ENCODE assay signal across 9 mouse cellular contexts in the genomic region with DNA sequence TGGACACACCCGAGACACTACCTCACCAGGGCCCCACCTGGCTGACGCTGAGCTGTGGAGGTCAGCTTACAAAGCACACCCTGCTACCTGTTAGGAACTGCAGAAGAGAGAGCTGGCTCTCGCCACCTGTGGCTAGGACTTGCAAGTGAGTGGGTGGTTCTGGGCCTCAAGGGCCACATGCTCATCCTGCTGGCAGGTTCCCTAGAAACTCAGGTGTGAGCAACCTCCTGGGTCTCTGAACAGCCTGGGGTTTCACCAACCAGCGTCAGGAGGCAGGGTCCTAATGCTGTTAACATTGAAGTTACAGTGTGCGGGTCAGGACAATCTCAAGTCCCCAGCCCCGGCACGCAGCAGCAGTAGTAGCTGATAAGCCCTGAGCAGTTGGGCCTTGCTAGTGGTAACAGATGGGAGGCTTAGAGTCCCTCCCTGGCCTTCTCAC. TPM values are rescaled to one million over a fixed set of nuclear protein-coding genes. Genes with fewer than 3 reads are reported as not detected.
A peak's percentile ranks its signal among the peaks of the same experiment; 100 is the strongest.
DNase-seq lines count a peak whose midpoint lies in the region; ATAC-seq and TF ChIP-seq lines count a peak whose summit lies in the region.
"Had no signal": no experiment of that assay in that cellular context is flagged by ENCODE, and none has a peak within 500 bp of the region (broad histone marks: within the 10 kb centered on the region; RNA-seq: fewer than 3 reads in every experiment).

No protein-coding gene starts in this region.

- no peaks in the 10 kb centered on the region for H3K27me3 ChIP-seq in heart, embryonic 15.5 days
- no peaks in the 10 kb centered on the region for H3K27me3 ChIP-seq in liver, embryonic 15.5 days
- no peaks in the 10 kb centered on the region for H3K27me3 ChIP-seq in forebrain, postnatal 0 days (ENCODE audit: insufficient read depth, low read length)

- peak overlapping the region; percentile 24; the same call in 1 of the 2 replicates for H3K27ac ChIP-seq in heart, embryonic 15.5 days
- H3K27ac ChIP-seq in liver, embryonic 15.5 days (replicated peaks): peak overlapping the region; percentile 99
- H3K27ac ChIP-seq in forebrain, postnatal 0 days (ENCODE audit: low read depth, low read length): no peak overlapping the region
- H3K27ac ChIP-seq: hindbrain, embryonic 10.5 days had no signal

- WGBS in heart, embryonic 15.5 days: 42% methylated on average over 7 of the region's 7 CpGs
- 16% methylated on average over 7 of the region's 7 CpGs for WGBS in liver, embryonic 15.5 days (ENCODE audit: insufficient replicate concordance)
- 81% methylated on average over 7 of the region's 7 CpGs for WGBS in forebrain, postnatal 0 days

- no peak overlapping the region for H3K9ac ChIP-seq in heart, embryonic 15.5 days
- H3K9ac ChIP-seq in liver, embryonic 15.5 days: peak overlapping the region; percentile 71
- no peak overlapping the region for H3K9ac ChIP-seq in forebrain, postnatal 0 days

- H3K36me3 ChIP-seq in heart, embryonic 15.5 days: no peaks in the 10 kb centered on the region
- no peaks in the 10 kb centered on the region for H3K36me3 ChIP-seq in liver, embryonic 15.5 days (replicated peaks)
- no peaks in the 10 kb centered on the region for H3K36me3 ChIP-seq in forebrain, postnatal 0 days (ENCODE audit: insufficient read depth)
- H3K36me3 ChIP-seq: hindbrain, embryonic 10.5 days had no signal

- peaks cover 69% of the 10 kb centered on the region for H3K4me1 ChIP-seq in heart, embryonic 15.5 days (replicated peaks)
- peaks cover 98% of the 10 kb centered on the region for H3K4me1 ChIP-seq in liver, embryonic 15.5 days (replicated peaks)
- no peaks in the 10 kb centered on the region for H3K4me1 ChIP-seq in forebrain, postnatal 0 days (ENCODE audit: insufficient read depth)

- DNase-seq in heart, adult 18-20 months: no peak
- peak; percentile 46 for DNase-seq in A20 (ENCODE audit: low read depth, low spot score)
- DNase-seq in c-Kit-positive CD71-positive TER-119-positive erythroid progenitor cells, embryonic 14.5 days (ENCODE audit: low spot score): peak; percentile 89
- DNase-seq in cerebellum, adult 9-11 months: no peak
- no peak for DNase-seq in left cerebral cortex, adult 11 months (ENCODE audit: low spot score)
- DNase-seq in forebrain, postnatal 0 days: no peak

- no peak for ATAC-seq in heart, embryonic 15.5 days (replicated peaks; ENCODE audit: insufficient number of reproducible peaks, insufficient read depth, low FRiP score, low read depth)
- peak; percentile 87 for ATAC-seq in liver, embryonic 15.5 days (ENCODE audit: insufficient read depth)
- no peak for ATAC-seq in forebrain, postnatal 0 days

- TF ChIP-seq CTCF in forebrain, postnatal 0 days (IDR thresholded peaks at IDR 0.05; ENCODE audit: low read depth): no peak

- H3K9me3 ChIP-seq in heart, embryonic 15.5 days (replicated peaks): no peaks in the 10 kb centered on the region
- H3K9me3 ChIP-seq in liver, embryonic 15.5 days (replicated peaks): no peaks in the 10 kb centered on the region
- no peaks in the 10 kb centered on the region for H3K9me3 ChIP-seq in forebrain, postnatal 0 days (ENCODE audit: low read length)
- H3K9me3 ChIP-seq: hindbrain, embryonic 10.5 days had no signal

- H3K4me2 ChIP-seq in heart, embryonic 15.5 days: no peak overlapping the region
- H3K4me2 ChIP-seq in liver, embryonic 15.5 days: peak overlapping the region; percentile 76
- H3K4me2 ChIP-seq in forebrain, postnatal 0 days (ENCODE audit: low read depth): no peak overlapping the region

- H3K4me3 ChIP-seq in heart, embryonic 15.5 days: no peak overlapping the region
- H3K4me3 ChIP-seq in liver, embryonic 15.5 days (replicated peaks): peak overlapping the region; percentile 48
- no peak overlapping the region for H3K4me3 ChIP-seq in forebrain, postnatal 0 days (ENCODE audit: low read depth, low read length)
- H3K4me3 ChIP-seq: hindbrain, embryonic 10.5 days had no signal

RNA-seq across cellular contexts. Expression of a gene that starts 14.9 kb away (rescaled TPM):
- polyA plus RNA-seq in heart, embryonic 15.5 days (2015; fragmentation: Nextera tagmentation; extraction: Ambion mirVana): 6.0 and 10.0 TPM in 2 replicates
- total RNA-seq in heart, adult 18-20 months (2021): 10 to 100 TPM; 10.5 to 13.3 TPM
- polyA plus RNA-seq in liver, embryonic 15.5 days (2015; fragmentation: Nextera tagmentation; extraction: Ambion mirVana): 7.7 and 8.7 TPM in 2 replicates
- total RNA-seq in forebrain, postnatal 0 days (2014; rRNA removed): 7.0 and 7.9 TPM in 2 replicates
- polyA plus RNA-seq in forebrain, postnatal 0 days (2015; fragmentation: Nextera tagmentation; extraction: Ambion mirVana): 2.2 and 2.5 TPM in 2 replicates

RNA-seq across cellular contexts. Expression of a gene that starts 55.5 kb away (rescaled TPM):
- 0.42 and 0.55 TPM in 2 replicates for polyA plus RNA-seq in heart, embryonic 15.5 days (2015; fragmentation: Nextera tagmentation; extraction: Ambion mirVana)
- total RNA-seq in heart, adult 18-20 months (2021): under 1 TPM in 1 of 2 experiments, not detected in 1; 0.22 TPM
- 0.16 and 0.24 TPM in 2 replicates for polyA plus RNA-seq in liver, embryonic 15.5 days (2015; fragmentation: Nextera tagmentation; extraction: Ambion mirVana)
- 13.9 and 14.2 TPM in 2 replicates for total RNA-seq in forebrain, postnatal 0 days (2014; rRNA removed)
- polyA plus RNA-seq in forebrain, postnatal 0 days (2015; fragmentation: Nextera tagmentation; extraction: Ambion mirVana): 9.3 and 12.0 TPM in 2 replicates

Comparison
In these comparisons a context has a peak if more than half of its experiments do, and no peak if none do; other contexts are left out.
1. DNase-seq: peak in A20 (single experiment) and c-Kit-positive CD71-positive TER-119-positive erythroid progenitor cells, embryonic 14.5 days (single experiment); none in heart, adult 18-20 months (0 of 2), cerebellum, adult 9-11 months (single experiment), left cerebral cortex, adult 11 months (single experiment) and forebrain, postnatal 0 days (single experiment).